Mouse (Mus musculus): ENCODE data around the gene Stag1.

- TF ChIP-seq CTCF (IDR thresholded peaks at IDR 0.05; ENCODE audit: extremely low read depth, insufficient read depth, low read length) (no peak), POLR2A (IDR thresholded peaks at IDR 0.05; ENCODE audit: extremely low read depth, insufficient read depth, low read length) (no peak)
These were observed 46.6 kb downstream of the Stag1 start for GRCm38 (mm10) chr9:100644071-100644771.
